Mouse (Mus musculus) sigmoid colon, adult 10 weeks (tissue): ENCODE measurements around the gene Gbp7. TPM values are rescaled to one million over a fixed set of nuclear protein-coding genes. Genes with fewer than 3 reads are reported as not detected.

Experiments
- polyA plus RNA-seq: library from polyadenylated mRNA; stranded (reverse); fragments of 350-450 nt; fragmentation: Illumina TruSeq; extraction: RNeasy Lipid Tissue Mini Kit (QIAGEN cat#74804); gene quantifications from one replicate; pipeline ENCODE4 v1.2.3, GENCODE M21; 2014; ENCODE audit warnings: low read depth, low replicate concordance

The Gbp7 gene
- polyA plus RNA-seq: 38.3 TPM

DNA sequence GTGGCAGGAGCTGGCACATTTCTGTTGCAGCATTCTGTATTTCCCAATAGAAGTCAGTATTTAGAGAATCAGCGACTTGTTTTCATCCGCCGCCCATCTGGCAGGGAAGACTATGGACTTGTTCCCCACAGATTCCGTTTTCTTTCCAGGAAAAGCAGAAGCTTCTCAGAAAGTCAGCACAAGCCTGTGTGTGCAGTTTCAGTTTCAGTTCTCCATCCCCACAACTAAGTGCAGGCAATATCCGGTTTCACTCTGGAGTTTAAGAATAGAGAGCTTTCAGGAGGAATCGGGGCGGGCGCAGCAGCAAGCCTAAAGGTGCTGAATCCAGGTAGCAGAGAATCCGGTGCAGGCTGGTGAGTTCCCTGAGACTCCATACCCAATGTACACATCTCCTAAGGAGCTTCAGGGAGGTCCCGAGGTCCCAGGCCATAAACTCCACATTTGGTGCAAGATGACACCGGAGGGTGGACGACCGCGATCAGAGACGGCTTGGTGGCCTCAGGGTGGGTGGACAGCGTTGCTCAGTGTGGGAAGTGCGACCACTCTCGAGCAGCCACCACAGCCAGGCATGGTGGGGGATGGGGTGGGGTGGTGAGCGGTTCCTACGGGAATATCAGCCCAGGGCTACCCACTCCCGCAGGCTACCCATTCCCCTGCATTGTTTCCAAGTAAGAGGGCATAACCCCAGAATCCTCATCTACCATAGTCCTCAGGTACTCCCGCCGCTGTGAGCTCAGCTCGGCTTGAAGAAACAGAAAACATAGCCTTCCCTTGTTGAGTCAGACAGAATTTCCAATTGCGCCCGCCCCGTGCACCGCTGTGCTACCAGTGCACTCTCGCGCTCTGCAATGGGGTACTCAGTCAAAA is at the start of gene Gbp7:
Gbp7 (plus strand) TSS at position 256 of the 867 bp plus-strand sequence.

DNA sequence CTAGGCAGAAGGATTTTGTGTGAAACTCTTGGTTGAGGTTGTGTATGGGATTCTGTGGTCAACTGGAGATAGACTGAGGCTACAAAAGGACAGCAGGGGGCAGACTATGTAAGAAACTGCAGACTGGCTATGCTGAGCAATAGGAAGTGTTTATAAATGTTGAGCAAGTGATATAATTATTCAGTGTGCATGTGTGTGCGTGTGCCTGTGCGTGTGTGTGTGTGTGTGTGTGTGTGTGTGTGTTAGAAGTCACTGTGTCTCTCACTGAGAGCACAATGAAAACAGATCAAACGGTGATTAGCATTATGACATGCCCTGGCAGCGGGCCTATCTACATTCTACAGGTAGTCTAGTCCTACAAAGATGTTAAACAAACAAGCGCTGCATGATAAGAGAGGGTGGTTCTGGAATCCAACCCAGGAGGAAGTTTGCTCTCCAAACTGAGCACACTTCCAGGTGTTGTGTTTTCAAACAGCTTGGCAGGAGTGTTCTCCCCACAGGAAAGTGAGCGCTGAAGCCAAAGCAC is 36.5 kb upstream of the Gbp7 start, which contains the start of gene Gbp5:
Gbp5 (plus strand) TSS at position 443 of the 526 bp plus-strand sequence.

DNA sequence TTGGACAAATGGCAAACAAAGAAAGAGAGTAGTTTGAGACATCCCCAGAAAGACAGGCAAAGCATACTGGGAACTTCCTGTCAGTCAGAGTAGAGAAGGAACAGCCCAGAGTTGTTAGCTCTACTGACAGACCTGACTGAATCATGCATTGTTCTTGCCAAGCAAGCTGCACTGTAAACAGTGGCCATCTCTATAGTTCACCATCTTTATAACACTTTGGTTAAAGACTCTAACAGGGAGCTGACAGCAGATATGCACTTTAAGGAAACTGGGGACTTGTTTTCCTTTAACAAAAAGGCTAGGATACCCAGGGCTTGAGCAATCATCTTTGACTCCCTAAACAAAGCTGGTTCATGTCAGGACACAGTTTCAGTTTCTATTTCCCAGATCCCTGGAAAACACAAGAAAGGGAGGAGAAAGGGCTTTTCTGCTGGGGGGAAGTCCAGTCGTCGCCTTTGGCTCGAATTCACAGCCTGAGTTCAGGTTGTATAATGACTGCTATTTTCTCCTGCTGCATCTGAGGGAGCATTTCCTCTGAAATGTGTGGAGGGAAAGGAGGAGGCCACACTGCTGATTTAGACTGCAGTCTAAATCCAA is 29.6 kb downstream of the Gbp7 start, which contains the start of gene Gbp3:
Gbp3 (plus strand) TSS at position 395 of the 597 bp plus-strand sequence.

DNA sequence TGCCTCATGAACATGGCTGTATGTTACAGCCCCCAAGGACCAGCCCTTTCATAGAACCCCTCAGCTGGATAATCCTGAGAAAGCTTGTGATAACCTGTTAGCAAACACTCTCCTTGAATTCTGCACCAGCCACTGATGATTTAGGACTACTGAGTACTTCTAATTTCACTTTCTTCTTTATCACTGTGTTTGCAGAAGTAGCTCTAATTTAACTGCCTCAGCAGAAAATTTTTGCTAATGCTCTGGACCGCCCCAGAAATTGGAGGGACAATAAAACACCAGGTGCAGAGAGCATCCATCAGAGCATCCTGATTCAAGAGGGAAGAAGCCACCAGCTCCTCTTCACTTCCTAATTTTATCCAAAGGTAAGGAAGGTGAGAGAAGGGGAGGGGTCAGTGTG is 64.4 kb downstream of the Gbp7 start, which contains the start of gene Gbp2b:
Gbp2b (plus strand) TSS at position 301 of the 400 bp plus-strand sequence.

Other genes with a start within 250 kb of the Gbp7 start
- 111 TPM for gene Pdlim5, start 134.6 kb upstream of the Gbp7 start, polyA plus RNA-seq
- 8.7 TPM for gene Gbp5, start 36.4 kb upstream of the Gbp7 start, polyA plus RNA-seq
- 24.2 TPM for gene Gbp3, start 29.7 kb downstream of the Gbp7 start, polyA plus RNA-seq
- gene Gbp2b, start 64.5 kb downstream of the Gbp7 start, polyA plus RNA-seq: 5.6 TPM
- gene Gbp2, start 90.3 kb downstream of the Gbp7 start, polyA plus RNA-seq: 66.9 TPM
- 18.6 TPM for gene Kyat3, start 170.7 kb downstream of the Gbp7 start, polyA plus RNA-seq
- gene Gtf2b, start 234.7 kb downstream of the Gbp7 start, polyA plus RNA-seq: 56.7 TPM